Mouse (Mus musculus): ENCODE measurements around the gene Rngtt. TPM values are rescaled to one million over a fixed set of nuclear protein-coding genes. Genes with fewer than 3 reads are reported as not detected.
A peak's percentile ranks its signal among the peaks of the same experiment; 100 is the strongest.

The Rngtt gene
- total and polyA plus RNA-seq, 3 experiments = 2.9 to 10.9 (median 8.9) TPM

GRCm38 (mm10) chr4:33520938-33521337, 210.8 kb downstream of the Rngtt start:
- Histone ChIP-seq H3K4me1 (ENCODE audit: control insufficient read depth, insufficient read depth, low read length) (no peaks in the 10 kb centered on the region), H3K9ac (ENCODE audit: low read depth, low read length) (no peak overlapping the region), H3K27ac (no peak overlapping the region), H3K79me2 (replicated peaks; ENCODE audit: control insufficient read depth, insufficient read depth, low read length) (no peaks in the 10 kb centered on the region), H3K4me3 (no peak overlapping the region), H3K27me3 (ENCODE audit: control insufficient read depth, insufficient read depth, low read length) (no peaks in the 10 kb centered on the region), H3K36me3 (ENCODE audit: control insufficient read depth, insufficient read depth, low read length) (no peaks in the 10 kb centered on the region)
- TF ChIP-seq POLR2A (IDR thresholded peaks at IDR 0.05; ENCODE audit: insufficient read depth, low read depth, low read length) = no peak
- no peak for TF ChIP-seq CTCF (IDR thresholded peaks at IDR 0.05)
- no peak for TF ChIP-seq EP300 (IDR thresholded peaks at IDR 0.05; ENCODE audit: insufficient read depth, low read depth, low read length)
- no peak for DNase-seq
- WGBS = 61% methylated on average over 10 of the region's 10 CpGs
- intact Hi-C loops (cut with DNase I) = no loop called here

- no peaks in the 10 kb centered on the region for H3K36me3 ChIP-seq (ENCODE audit: control insufficient read depth, insufficient read depth, low read length)
- H3K79me2 ChIP-seq (replicated peaks; ENCODE audit: control insufficient read depth, insufficient read depth, low read length) = no peaks in the 10 kb centered on the region
- H3K27me3 ChIP-seq (ENCODE audit: control insufficient read depth, insufficient read depth, low read length) = no peaks in the 10 kb centered on the region
- H3K4me3 ChIP-seq = no peak overlapping the region
- intact Hi-C loops (cut with DNase I) = no loop called here
- no peak for DNase-seq
- H3K27ac ChIP-seq = no peak overlapping the region
- H3K4me1 ChIP-seq (ENCODE audit: control insufficient read depth, insufficient read depth, low read length) = no peaks in the 10 kb centered on the region
- H3K9ac ChIP-seq (ENCODE audit: low read depth, low read length) = no peak overlapping the region
- WGBS = 97% methylated on average over 3 of the region's 3 CpGs
- TF ChIP-seq CTCF (IDR thresholded peaks at IDR 0.05) (no peak), EP300 (IDR thresholded peaks at IDR 0.05; ENCODE audit: insufficient read depth, low read depth, low read length) (no peak), POLR2A (IDR thresholded peaks at IDR 0.05; ENCODE audit: insufficient read depth, low read depth, low read length) (no peak)
Observed at GRCm38 (mm10) chr4:33523774-33524173, 213.7 kb downstream of the Rngtt start.

GRCm38 (mm10) chr4:33524481-33525141, 214.5 kb downstream of the Rngtt start:
- intact Hi-C loops (cut with DNase I) = no loop called here
- 56% methylated on average over 10 of the region's 10 CpGs for WGBS
- no peak for TF ChIP-seq EP300 (IDR thresholded peaks at IDR 0.05; ENCODE audit: insufficient read depth, low read depth, low read length)
- no peak for TF ChIP-seq CTCF (IDR thresholded peaks at IDR 0.05)
- no peak for TF ChIP-seq POLR2A (IDR thresholded peaks at IDR 0.05; ENCODE audit: insufficient read depth, low read depth, low read length)
- H3K27ac ChIP-seq = no peak overlapping the region
- no peak overlapping the region for H3K9ac ChIP-seq (ENCODE audit: low read depth, low read length)
- no peaks in the 10 kb centered on the region for H3K36me3 ChIP-seq (ENCODE audit: control insufficient read depth, insufficient read depth, low read length)
- no peaks in the 10 kb centered on the region for H3K4me1 ChIP-seq (ENCODE audit: control insufficient read depth, insufficient read depth, low read length)
- H3K4me3 ChIP-seq = no peak overlapping the region
- peak; percentile 42 to 54 for DNase-seq
- no peaks in the 10 kb centered on the region for H3K27me3 ChIP-seq (ENCODE audit: control insufficient read depth, insufficient read depth, low read length)
- H3K79me2 ChIP-seq (replicated peaks; ENCODE audit: control insufficient read depth, insufficient read depth, low read length) = no peaks in the 10 kb centered on the region

GRCm38 (mm10) chr4:33525272-33525671, 215.2 kb downstream of the Rngtt start:
- no peaks in the 10 kb centered on the region for H3K79me2 ChIP-seq (replicated peaks; ENCODE audit: control insufficient read depth, insufficient read depth, low read length)
- no peaks in the 10 kb centered on the region for H3K4me1 ChIP-seq (ENCODE audit: control insufficient read depth, insufficient read depth, low read length)
- H3K27ac ChIP-seq = no peak overlapping the region
- WGBS = 97% methylated on average over 4 of the region's 4 CpGs
- H3K27me3 ChIP-seq (ENCODE audit: control insufficient read depth, insufficient read depth, low read length) = no peaks in the 10 kb centered on the region
- TF ChIP-seq EP300 (IDR thresholded peaks at IDR 0.05; ENCODE audit: insufficient read depth, low read depth, low read length) (no peak), POLR2A (IDR thresholded peaks at IDR 0.05; ENCODE audit: insufficient read depth, low read depth, low read length) (no peak), CTCF (IDR thresholded peaks at IDR 0.05) (no peak)
- no peak overlapping the region for H3K9ac ChIP-seq (ENCODE audit: low read depth, low read length)
- no peak overlapping the region for H3K4me3 ChIP-seq
- no peaks in the 10 kb centered on the region for H3K36me3 ChIP-seq (ENCODE audit: control insufficient read depth, insufficient read depth, low read length)
- DNase-seq = no peak
- intact Hi-C loops (cut with DNase I) = no loop called here

GRCm38 (mm10) chr4:33526092-33526491, 216.0 kb downstream of the Rngtt start:
- TF ChIP-seq CTCF (IDR thresholded peaks at IDR 0.05) = no peak
- no peak for TF ChIP-seq EP300 (IDR thresholded peaks at IDR 0.05; ENCODE audit: insufficient read depth, low read depth, low read length)
- TF ChIP-seq POLR2A (IDR thresholded peaks at IDR 0.05; ENCODE audit: insufficient read depth, low read depth, low read length) = no peak
- Histone ChIP-seq H3K4me1 (ENCODE audit: control insufficient read depth, insufficient read depth, low read length) (no peaks in the 10 kb centered on the region), H3K36me3 (ENCODE audit: control insufficient read depth, insufficient read depth, low read length) (no peaks in the 10 kb centered on the region), H3K27ac (no peak overlapping the region), H3K27me3 (ENCODE audit: control insufficient read depth, insufficient read depth, low read length) (peaks cover 2% of the 10 kb centered on the region; the same call in 1 of the 2 replicates), H3K4me3 (no peak overlapping the region), H3K79me2 (replicated peaks; ENCODE audit: control insufficient read depth, insufficient read depth, low read length) (no peaks in the 10 kb centered on the region), H3K9ac (ENCODE audit: low read depth, low read length) (no peak overlapping the region)
- WGBS = 46% methylated on average over 7 of the region's 7 CpGs
- intact Hi-C loops (cut with DNase I) = no loop called here
- DNase-seq = no peak

GRCm38 (mm10) chr4:33526675-33527074, 216.6 kb downstream of the Rngtt start:
- TF ChIP-seq EP300 (IDR thresholded peaks at IDR 0.05; ENCODE audit: insufficient read depth, low read depth, low read length) (no peak), POLR2A (IDR thresholded peaks at IDR 0.05; ENCODE audit: insufficient read depth, low read depth, low read length) (no peak), CTCF (IDR thresholded peaks at IDR 0.05) (no peak)
- Histone ChIP-seq H3K27me3 (ENCODE audit: control insufficient read depth, insufficient read depth, low read length) (peaks cover 2% of the 10 kb centered on the region; the same call in 1 of the 2 replicates), H3K79me2 (replicated peaks; ENCODE audit: control insufficient read depth, insufficient read depth, low read length) (no peaks in the 10 kb centered on the region), H3K27ac (no peak overlapping the region), H3K36me3 (ENCODE audit: control insufficient read depth, insufficient read depth, low read length) (no peaks in the 10 kb centered on the region), H3K4me1 (ENCODE audit: control insufficient read depth, insufficient read depth, low read length) (no peaks in the 10 kb centered on the region), H3K9ac (ENCODE audit: low read depth, low read length) (no peak overlapping the region), H3K4me3 (no peak overlapping the region)
- no peak for DNase-seq
- WGBS = 28% methylated on average over 9 of the region's 9 CpGs
- intact Hi-C loops (cut with DNase I) = no loop called here
